Mouse (Mus musculus) kidney, adult 18-20 months (tissue): ENCODE results near the gene Tcf20.

Experiments
- DNase-seq: peaks from one replicate; pipeline ENCODE4 v3.0.0; 2021

The Tcf20 gene

GRCm38 (mm10) chr15:82992079-82992783 is 4.6 kb upstream of the Tcf20 start:
- DNase-seq: no peak

GRCm38 (mm10) chr15:82989190-82989704 is 1.6 kb upstream of the Tcf20 start:
- DNase-seq: no peak

GRCm38 (mm10) chr15:82987014-82987731 is 499 bp downstream of the Tcf20 start:
- DNase-seq: no peak

GRCm38 (mm10) chr15:82984574-82984973 is 3.1 kb downstream of the Tcf20 start:
- DNase-seq: no peak

GRCm38 (mm10) chr15:82984097-82984496 is 3.6 kb downstream of the Tcf20 start:
- DNase-seq: no peak

GRCm38 (mm10) chr15:82983416-82984026 is 4.2 kb downstream of the Tcf20 start:
- peak; percentile 31 for DNase-seq

GRCm38 (mm10) chr15:82982724-82983415 is 4.8 kb downstream of the Tcf20 start:
- DNase-seq: no peak

GRCm38 (mm10) chr15:82981676-82982520 is 5.8 kb downstream of the Tcf20 start:
- DNase-seq: no peak

GRCm38 (mm10) chr15:82979531-82979930 is 8.1 kb downstream of the Tcf20 start:
- DNase-seq: no peak

GRCm38 (mm10) chr15:82974471-82974870 is 13.2 kb downstream of the Tcf20 start:
- no peak for DNase-seq

GRCm38 (mm10) chr15:82969206-82969721 is 18.4 kb downstream of the Tcf20 start:
- DNase-seq: no peak

- DNase-seq: no peak
Observed at GRCm38 (mm10) chr15:82968449-82968848, 19.2 kb downstream of the Tcf20 start.

GRCm38 (mm10) chr15:82967947-82968346 is 19.7 kb downstream of the Tcf20 start:
- no peak for DNase-seq

GRCm38 (mm10) chr15:82964266-82964825 is 23.3 kb downstream of the Tcf20 start:
- DNase-seq: no peak

GRCm38 (mm10) chr15:82963556-82964156 is 24.0 kb downstream of the Tcf20 start:
- DNase-seq: no peak

- no peak for DNase-seq
Observed at GRCm38 (mm10) chr15:82963090-82963489, 24.6 kb downstream of the Tcf20 start.

GRCm38 (mm10) chr15:82962536-82962935 is 25.1 kb downstream of the Tcf20 start:
- DNase-seq: peak; percentile 38

GRCm38 (mm10) chr15:82960786-82961561 is 26.7 kb downstream of the Tcf20 start:
- no peak for DNase-seq

- DNase-seq: no peak
Observed at GRCm38 (mm10) chr15:82959151-82959550, 28.5 kb downstream of the Tcf20 start.

- peak; percentile 34 for DNase-seq
Observed at GRCm38 (mm10) chr15:82958253-82958701, 29.4 kb downstream of the Tcf20 start.
